Mouse (Mus musculus) neural tube, embryonic 10.5 days (tissue): ENCODE data around the gene Usp44.

Experiments
- DNase-seq: peaks from one replicate; pipeline ENCODE4 v3.0.0-alpha.2; 2017; ENCODE audit warnings: low spot score; ENCODE audit errors: extremely low spot score

Gene Usp44

GRCm38 (mm10) chr10:93846706-93847105 is 15.4 kb downstream of the Usp44 start:
- no peak for DNase-seq

DNA sequence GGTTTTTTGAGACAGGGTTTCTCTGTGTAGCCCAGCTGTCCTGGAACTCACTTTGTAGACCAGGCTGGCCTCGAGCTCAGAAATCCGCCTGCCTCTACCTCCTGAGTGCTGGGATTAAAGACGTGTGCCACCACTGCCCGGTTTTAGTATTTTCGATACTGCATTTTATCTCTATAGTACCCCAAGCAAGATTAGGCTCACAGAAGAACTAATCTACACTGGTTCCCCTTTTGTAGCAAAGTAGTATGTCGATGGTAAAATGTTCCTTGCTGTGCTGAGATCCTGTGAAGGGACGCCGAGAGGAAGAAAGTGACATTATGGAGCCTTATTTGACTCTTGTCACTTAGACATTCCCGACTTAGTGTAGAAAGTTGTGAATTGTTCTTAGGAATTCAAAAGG is 23.8 kb downstream of the Usp44 start:
- DNase-seq = no peak

DNA sequence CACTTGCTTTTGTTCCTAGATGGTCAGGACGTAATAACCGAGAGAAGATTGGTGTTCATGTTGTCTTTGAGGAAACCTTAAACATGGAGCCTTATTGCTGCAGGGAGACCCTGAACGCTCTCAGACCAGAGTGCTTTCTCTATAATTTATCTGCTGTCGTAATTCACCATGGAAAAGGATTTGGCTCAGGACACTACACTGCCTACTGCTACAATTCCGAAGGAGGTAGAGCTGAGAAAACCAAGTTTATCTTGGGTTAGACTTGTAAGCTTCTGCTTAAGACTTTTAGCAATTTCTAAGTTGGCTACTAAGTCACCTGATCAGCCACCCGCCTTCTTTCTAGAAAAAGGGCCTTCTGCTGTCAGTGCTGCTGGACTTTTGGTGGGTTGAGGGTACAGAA is 24.7 kb downstream of the Usp44 start:
- no peak for DNase-seq

- DNase-seq = no peak
These were observed 37.0 kb downstream of the Usp44 start for GRCm38 (mm10) chr10:93868401-93868800.

DNA sequence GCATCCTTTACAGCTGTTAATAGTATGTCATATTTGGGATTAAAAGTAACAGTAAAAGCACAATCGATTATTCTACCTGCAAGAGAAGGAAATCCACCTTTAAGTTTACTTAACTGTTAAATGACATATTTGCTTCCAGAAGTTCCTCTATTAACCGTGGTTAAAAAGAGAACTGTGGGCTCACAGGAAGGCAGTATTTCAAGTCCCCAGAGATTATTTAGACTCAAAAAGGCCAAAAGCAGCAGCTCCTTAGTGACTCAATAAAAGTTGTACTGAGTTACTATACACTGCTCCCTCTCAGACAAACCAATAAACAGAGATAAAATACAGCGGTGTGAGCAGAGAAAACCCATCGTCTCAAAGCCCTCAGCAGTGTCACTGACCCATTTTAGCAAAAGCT is 37.5 kb downstream of the Usp44 start:
- no peak for DNase-seq

GRCm38 (mm10) chr10:93876772-93877171 is 45.4 kb downstream of the Usp44 start:
- no peak for DNase-seq

GRCm38 (mm10) chr10:93878732-93879131 is 47.4 kb downstream of the Usp44 start:
- no peak for DNase-seq

DNA sequence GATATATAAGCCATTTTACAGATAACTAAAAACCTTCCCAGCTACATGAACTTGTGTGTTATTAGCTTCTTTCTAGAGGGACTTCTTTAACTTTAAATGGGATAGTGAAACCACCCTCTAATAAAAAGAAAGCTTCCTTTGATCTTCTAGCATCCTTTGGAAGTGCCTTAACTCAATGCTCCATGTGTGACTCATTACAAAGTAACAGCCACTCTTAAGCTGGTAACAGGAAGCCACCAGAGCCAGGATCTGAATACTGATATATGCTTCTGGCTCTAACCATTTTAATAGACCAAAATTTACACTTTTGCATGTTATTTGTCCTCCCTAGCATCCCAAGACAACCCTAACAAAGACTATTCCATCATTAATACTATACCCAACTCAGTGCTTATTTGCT is 50.6 kb downstream of the Usp44 start:
- DNase-seq = no peak

GRCm38 (mm10) chr10:93882738-93883364 is 51.5 kb downstream of the Usp44 start:
- no peak for DNase-seq

DNA sequence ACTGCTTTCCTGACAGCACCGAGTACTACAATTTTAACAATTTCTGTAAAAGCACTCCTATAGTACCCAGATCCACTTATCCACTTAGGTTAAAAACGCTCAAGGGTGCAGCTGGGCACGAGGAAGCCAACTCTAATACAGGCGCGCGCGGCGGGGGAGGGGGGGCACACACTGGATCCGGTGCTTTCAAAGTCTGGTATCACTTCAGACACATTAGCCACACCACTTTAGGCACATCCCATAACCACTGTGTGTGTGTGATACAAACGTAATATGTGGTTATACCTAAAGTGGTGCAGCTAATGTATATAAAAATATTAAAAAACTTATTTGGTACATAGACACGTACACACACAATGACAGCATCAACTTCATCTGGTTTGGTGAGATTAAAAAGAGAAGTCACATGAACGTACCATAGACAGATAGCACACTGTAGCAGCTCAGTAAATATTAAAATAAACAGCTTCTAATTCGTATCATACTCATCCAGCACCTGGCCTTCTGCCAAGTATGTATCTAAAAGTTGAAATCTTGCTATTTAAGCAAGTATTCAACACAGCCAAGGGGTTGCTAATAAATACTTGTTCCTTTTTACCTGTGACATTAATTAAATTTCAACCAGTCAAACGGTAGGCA is 54.6 kb downstream of the Usp44 start:
- DNase-seq = no peak

DNA sequence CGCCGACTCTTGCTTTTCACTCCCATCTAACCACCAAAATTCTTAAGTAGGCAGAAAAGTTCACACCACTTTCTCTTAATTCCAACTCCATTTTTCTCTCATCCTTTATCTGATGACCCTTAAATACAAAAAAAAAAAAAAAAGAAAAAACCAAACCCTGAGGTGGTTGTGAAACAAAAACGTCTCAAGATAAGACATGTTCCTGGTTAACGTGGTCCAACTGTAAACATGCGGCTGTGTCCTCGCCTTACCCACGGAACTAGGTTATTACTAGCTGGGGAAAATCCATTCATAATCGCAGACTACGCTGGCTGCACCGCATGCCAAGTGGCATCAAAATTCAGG is 57.2 kb downstream of the Usp44 start:
- no peak for DNase-seq

GRCm38 (mm10) chr10:93888935-93889578 is 57.7 kb downstream of the Usp44 start:
- DNase-seq = no peak

DNA sequence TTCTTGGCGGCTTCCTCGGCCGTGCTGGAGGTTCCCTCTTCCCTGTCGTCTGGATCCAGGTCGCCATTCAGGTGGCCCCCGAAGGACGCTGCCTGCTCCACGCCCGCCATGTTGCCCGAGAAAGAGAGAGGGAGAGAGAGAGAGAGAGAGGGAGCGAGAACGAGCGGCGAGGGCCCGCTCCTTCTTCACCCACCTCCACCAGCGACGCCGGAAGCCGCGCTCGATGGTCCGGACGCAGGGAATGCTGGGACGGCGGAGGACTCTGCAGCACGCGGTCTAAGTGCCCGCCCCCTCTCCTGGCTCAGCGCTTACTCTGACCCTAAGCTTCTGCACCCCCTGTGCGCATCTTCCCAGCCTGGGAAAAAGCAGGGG is 58.2 kb downstream of the Usp44 start:
- peak; percentile 89 for DNase-seq

DNA sequence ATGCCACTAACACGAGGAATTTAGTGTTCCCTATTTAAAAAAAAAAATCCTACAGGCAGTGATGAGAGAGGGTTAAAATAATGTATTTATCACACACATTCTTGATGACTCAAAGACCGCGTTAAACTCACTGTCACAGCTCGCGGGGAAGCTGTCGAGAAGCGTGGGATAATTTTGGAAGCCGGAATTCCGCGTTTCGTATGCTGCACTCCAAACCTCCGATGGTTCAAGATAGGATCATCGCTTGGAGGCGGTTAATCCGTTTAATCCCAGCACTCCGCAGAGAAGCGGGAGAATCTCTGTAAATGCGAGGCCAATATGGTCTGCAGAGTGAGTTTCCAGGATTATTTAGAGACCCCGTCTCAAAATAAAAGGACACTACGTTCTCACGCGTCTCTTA is 58.6 kb downstream of the Usp44 start:
- DNase-seq = no peak

DNA sequence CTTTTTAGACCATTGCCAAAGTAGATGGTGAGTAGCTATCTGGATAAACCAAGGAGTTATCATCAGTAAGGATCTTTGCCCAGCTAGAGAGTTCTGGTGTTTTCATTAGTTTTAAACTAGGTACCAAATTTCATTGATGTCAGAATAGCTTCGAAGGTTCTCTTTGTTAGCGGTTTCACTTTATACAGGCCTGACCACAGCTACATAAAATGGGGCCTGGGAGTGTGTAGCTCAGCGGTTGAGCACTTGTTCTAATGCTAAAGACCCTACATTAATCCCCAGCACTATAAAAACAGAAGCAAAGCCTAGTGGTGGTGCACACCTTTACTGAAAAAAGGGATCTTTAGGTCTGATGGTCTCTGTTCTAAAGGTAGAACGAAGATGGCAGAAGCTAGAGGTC is 59.2 kb downstream of the Usp44 start:
- no peak for DNase-seq

DNA sequence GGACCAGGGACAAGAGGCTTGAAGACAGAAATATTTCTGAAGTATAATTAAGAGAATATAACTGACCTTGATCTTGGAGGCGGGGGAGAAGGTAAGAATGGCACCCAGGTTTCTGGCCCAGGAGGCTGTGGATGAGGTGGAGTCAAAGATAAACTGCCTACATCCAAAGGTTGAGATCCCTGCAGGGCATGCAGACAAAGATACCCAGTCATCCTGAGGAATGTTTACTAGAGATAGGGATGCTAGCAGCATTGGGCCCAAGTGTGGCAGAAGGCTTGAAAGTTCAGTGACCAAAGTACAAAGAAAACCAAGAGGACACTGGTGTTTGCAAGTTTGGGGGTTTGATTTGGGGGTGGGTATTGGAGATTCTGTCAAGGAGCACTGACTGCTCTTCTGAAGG is 59.7 kb downstream of the Usp44 start:
- no peak for DNase-seq

GRCm38 (mm10) chr10:93892551-93892950 is 61.2 kb downstream of the Usp44 start:
- DNase-seq = no peak

- no peak for DNase-seq
These were observed 65.8 kb downstream of the Usp44 start, which contains the start of gene Metap2 for GRCm38 (mm10) chr10:93897043-93897646. Gene Metap2, minus strand, starts transcription at chr10:93897093.

- no peak for DNase-seq
These were observed 67.9 kb downstream of the Usp44 start for GRCm38 (mm10) chr10:93899303-93899702.

GRCm38 (mm10) chr10:93899907-93900306 is 68.6 kb downstream of the Usp44 start:
- no peak for DNase-seq

DNA sequence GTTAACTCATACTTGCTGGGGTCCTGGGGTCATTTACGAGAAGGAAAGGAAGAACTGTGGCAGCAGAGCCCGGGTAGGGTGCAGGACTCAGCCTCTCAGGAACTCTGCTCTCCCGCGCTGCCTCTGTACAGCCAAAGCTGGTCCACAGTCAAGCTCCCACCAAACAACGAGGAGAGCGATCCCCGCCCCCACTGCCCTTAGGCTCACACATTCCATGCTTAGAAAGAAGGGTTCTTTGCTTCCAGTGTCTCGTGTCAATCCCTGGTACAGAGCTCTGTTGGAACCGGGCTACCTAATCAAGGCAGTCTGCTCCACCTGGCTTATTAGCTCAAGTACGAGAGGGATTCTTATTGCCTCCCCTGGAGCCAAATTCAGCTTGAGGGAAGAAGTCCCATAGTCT is 76.0 kb downstream of the Usp44 start:
- no peak for DNase-seq
